Mouse (Mus musculus): ENCODE measurements around the gene Pbrm1. TPM values are rescaled to one million over a fixed set of nuclear protein-coding genes. Genes with fewer than 3 reads are reported as not detected.

Pbrm1 gene
- polyA plus RNA-seq, 1 experiment, result 14.3 TPM

DNA sequence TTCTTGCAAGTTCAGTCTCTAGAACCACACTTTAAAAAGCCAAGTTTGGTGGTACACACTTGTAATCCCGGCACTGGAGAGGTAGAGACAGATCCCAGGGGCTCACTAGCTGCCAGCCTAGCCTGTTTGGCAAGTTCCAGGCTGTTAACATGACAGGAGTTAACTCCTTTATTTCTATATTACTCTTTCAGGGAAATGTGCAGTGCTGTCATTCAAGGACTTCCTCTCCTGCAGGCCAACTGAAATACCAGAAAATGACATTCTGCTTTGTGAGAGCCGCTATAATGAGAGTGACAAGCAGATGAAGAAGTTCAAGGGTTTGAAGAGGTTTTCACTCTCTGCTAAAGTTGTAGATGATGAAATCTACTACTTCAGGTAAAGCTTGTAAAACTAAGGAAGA lies 86.2 kb downstream of the Pbrm1 start:
- Histone ChIP-seq H3ac (ENCODE audit: control insufficient read depth, insufficient read length, low read depth) (no peak overlapping the region), H3K27me3 (ENCODE audit: control insufficient read depth, insufficient read depth, insufficient read length) (no peaks in the 10 kb centered on the region), H3K4me3 (ENCODE audit: insufficient read depth, poor library complexity, severe bottlenecking) (no peak overlapping the region), H3K79me3 (ENCODE audit: low read depth) (peaks cover 1% of the 10 kb centered on the region), H3K36me3 (ENCODE audit: control insufficient read depth, insufficient read depth) (peaks cover 68% of the 10 kb centered on the region), H3K79me2 (ENCODE audit: control insufficient read depth, insufficient read depth) (no peaks in the 10 kb centered on the region)
- TF ChIP-seq MAX (IDR thresholded peaks at IDR 0.05) (no peak), MYOG (IDR thresholded peaks at IDR 0.05; ENCODE audit: control insufficient read depth, extremely low read depth, insufficient read length) (no peak), USF1 (IDR thresholded peaks at IDR 0.05; ENCODE audit: low read depth) (no peak), CEBPB (IDR thresholded peaks at IDR 0.05; ENCODE audit: low read depth) (no peak), FOSL1 (IDR thresholded peaks at IDR 0.05; ENCODE audit: insufficient read depth, low read length, poor library complexity, severe bottlenecking) (no peak), MYOD1 (IDR thresholded peaks at IDR 0.05; ENCODE audit: control insufficient read depth, insufficient read length, low read depth) (no peak), CTCF (IDR thresholded peaks at IDR 0.05; ENCODE audit: control insufficient read depth, insufficient read depth, insufficient read length) (no peak)

DNA sequence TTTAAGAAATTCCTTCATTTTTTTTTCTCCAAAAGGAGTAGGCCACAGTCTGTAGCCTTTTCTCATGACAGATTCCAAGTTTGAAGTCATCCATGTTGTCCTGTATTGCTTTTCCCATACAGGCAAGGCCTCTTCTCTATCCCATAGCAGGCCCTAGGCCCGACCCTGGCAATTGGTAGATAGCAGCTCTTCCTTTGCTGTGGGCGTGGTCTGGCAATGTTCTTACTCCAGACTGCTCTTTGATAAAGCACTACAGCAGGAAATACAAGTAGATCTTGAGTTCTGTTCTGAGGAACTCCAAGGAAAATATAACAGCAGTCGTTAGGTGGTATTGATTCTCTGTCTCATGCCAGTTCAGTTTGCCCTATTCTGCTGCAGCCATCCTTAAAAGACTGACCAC lies 91.7 kb downstream of the Pbrm1 start:
- Histone ChIP-seq H3ac (ENCODE audit: control insufficient read depth, insufficient read length, low read depth) (no peak overlapping the region), H3K36me3 (ENCODE audit: control insufficient read depth, insufficient read depth) (peaks cover 92% of the 10 kb centered on the region), H3K79me3 (ENCODE audit: low read depth) (no peaks in the 10 kb centered on the region), H3K4me3 (ENCODE audit: insufficient read depth, poor library complexity, severe bottlenecking) (no peak overlapping the region), H3K79me2 (ENCODE audit: control insufficient read depth, insufficient read depth) (no peaks in the 10 kb centered on the region), H3K27me3 (ENCODE audit: control insufficient read depth, insufficient read depth, insufficient read length) (no peaks in the 10 kb centered on the region)
- TF ChIP-seq MYOG (IDR thresholded peaks at IDR 0.05; ENCODE audit: control insufficient read depth, extremely low read depth, insufficient read length), result no peak
- no peak for TF ChIP-seq CTCF (IDR thresholded peaks at IDR 0.05; ENCODE audit: control insufficient read depth, insufficient read depth, insufficient read length)
- no peak for TF ChIP-seq USF1 (IDR thresholded peaks at IDR 0.05; ENCODE audit: low read depth)
- no peak for TF ChIP-seq FOSL1 (IDR thresholded peaks at IDR 0.05; ENCODE audit: insufficient read depth, low read length, poor library complexity, severe bottlenecking)
- TF ChIP-seq CEBPB (IDR thresholded peaks at IDR 0.05; ENCODE audit: low read depth), result no peak
- no peak for TF ChIP-seq MAX (IDR thresholded peaks at IDR 0.05)
- TF ChIP-seq MYOD1 (IDR thresholded peaks at IDR 0.05; ENCODE audit: control insufficient read depth, insufficient read length, low read depth), result no peak

DNA sequence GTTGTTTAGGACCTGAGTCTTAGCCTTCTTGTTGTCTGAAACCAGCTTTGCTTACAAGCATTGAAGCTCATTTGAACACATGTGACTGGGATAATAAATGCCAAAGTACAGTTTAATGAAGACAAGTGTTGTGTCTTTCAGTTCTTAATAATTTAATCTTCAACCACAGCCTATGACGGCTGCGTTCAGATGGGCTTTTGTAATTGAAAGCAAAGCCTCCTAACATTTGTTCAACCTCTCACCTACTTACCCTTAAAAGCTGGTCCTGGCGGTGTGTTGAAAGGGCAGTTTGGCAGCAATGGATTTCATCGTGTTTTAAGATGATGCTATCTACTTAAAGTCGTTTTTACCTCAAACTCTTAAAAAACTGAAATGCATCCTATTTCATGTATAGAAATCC lies 93.2 kb downstream of the Pbrm1 start:
- no peak overlapping the region for H3K4me3 ChIP-seq (ENCODE audit: insufficient read depth, poor library complexity, severe bottlenecking)
- TF ChIP-seq MAX (IDR thresholded peaks at IDR 0.05) (no peak), CTCF (IDR thresholded peaks at IDR 0.05; ENCODE audit: control insufficient read depth, insufficient read depth, insufficient read length) (no peak), MYOD1 (IDR thresholded peaks at IDR 0.05; ENCODE audit: control insufficient read depth, insufficient read length, low read depth) (no peak), USF1 (IDR thresholded peaks at IDR 0.05; ENCODE audit: low read depth) (no peak), CEBPB (IDR thresholded peaks at IDR 0.05; ENCODE audit: low read depth) (no peak), FOSL1 (IDR thresholded peaks at IDR 0.05; ENCODE audit: insufficient read depth, low read length, poor library complexity, severe bottlenecking) (no peak), MYOG (IDR thresholded peaks at IDR 0.05; ENCODE audit: control insufficient read depth, extremely low read depth, insufficient read length) (no peak)
- H3K27me3 ChIP-seq (ENCODE audit: control insufficient read depth, insufficient read depth, insufficient read length), result no peaks in the 10 kb centered on the region
- H3ac ChIP-seq (ENCODE audit: control insufficient read depth, insufficient read length, low read depth), result no peak overlapping the region
- peaks cover 92% of the 10 kb centered on the region for H3K36me3 ChIP-seq (ENCODE audit: control insufficient read depth, insufficient read depth)
- no peaks in the 10 kb centered on the region for H3K79me2 ChIP-seq (ENCODE audit: control insufficient read depth, insufficient read depth)
- no peaks in the 10 kb centered on the region for H3K79me3 ChIP-seq (ENCODE audit: low read depth)

DNA sequence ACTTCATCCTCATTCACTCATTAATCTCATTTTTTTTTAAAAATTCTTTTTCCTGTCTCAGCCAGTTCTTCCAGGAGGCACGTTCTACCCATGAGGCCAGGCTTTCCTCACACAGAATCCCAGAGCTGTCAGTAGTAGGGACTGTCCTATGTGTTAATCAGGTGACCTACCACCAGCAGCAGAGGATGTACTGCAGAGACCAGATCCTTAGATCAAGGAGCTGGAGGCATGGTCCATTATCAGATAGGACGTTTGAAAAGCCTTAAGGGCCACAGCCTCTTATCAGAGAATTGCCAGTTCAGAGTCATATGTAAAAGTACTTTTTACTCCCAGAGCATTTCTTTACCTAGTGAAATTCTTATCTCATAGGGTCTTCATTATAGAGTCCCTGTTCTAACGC lies 95.1 kb downstream of the Pbrm1 start:
- Histone ChIP-seq H3ac (ENCODE audit: control insufficient read depth, insufficient read length, low read depth) (no peak overlapping the region), H3K27me3 (ENCODE audit: control insufficient read depth, insufficient read depth, insufficient read length) (no peaks in the 10 kb centered on the region), H3K79me2 (ENCODE audit: control insufficient read depth, insufficient read depth) (no peaks in the 10 kb centered on the region), H3K36me3 (ENCODE audit: control insufficient read depth, insufficient read depth) (peaks cover 95% of the 10 kb centered on the region), H3K79me3 (ENCODE audit: low read depth) (no peaks in the 10 kb centered on the region), H3K4me3 (ENCODE audit: insufficient read depth, poor library complexity, severe bottlenecking) (no peak overlapping the region)
- no peak for TF ChIP-seq MYOD1 (IDR thresholded peaks at IDR 0.05; ENCODE audit: control insufficient read depth, insufficient read length, low read depth)
- no peak for TF ChIP-seq MAX (IDR thresholded peaks at IDR 0.05)
- no peak for TF ChIP-seq CEBPB (IDR thresholded peaks at IDR 0.05; ENCODE audit: low read depth)
- TF ChIP-seq FOSL1 (IDR thresholded peaks at IDR 0.05; ENCODE audit: insufficient read depth, low read length, poor library complexity, severe bottlenecking), result no peak
- TF ChIP-seq CTCF (IDR thresholded peaks at IDR 0.05; ENCODE audit: control insufficient read depth, insufficient read depth, insufficient read length), result no peak
- TF ChIP-seq MYOG (IDR thresholded peaks at IDR 0.05; ENCODE audit: control insufficient read depth, extremely low read depth, insufficient read length), result no peak
- TF ChIP-seq USF1 (IDR thresholded peaks at IDR 0.05; ENCODE audit: low read depth), result no peak

DNA sequence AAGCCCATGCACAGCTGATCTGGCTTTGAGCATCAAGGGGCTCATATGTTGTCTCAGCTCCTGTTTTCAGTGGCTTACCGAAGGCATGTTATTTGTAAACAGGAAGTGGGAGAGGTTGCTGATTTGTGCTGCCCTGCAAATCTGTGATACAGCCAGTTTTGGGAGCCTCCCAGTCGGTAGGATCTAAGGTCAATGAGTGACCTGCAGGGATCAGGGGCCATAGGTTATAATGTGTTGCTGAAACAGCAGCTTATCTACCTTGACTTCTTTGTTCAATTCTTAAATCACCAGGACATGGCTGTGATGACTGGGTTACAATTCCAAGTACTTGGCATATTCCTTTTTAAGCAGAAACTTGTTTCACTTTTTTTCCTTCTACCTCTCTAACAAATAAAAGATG lies 96.6 kb downstream of the Pbrm1 start:
- Histone ChIP-seq H3K4me3 (ENCODE audit: insufficient read depth, poor library complexity, severe bottlenecking) (no peak overlapping the region), H3K79me3 (ENCODE audit: low read depth) (no peaks in the 10 kb centered on the region), H3ac (ENCODE audit: control insufficient read depth, insufficient read length, low read depth) (no peak overlapping the region), H3K27me3 (ENCODE audit: control insufficient read depth, insufficient read depth, insufficient read length) (no peaks in the 10 kb centered on the region), H3K36me3 (ENCODE audit: control insufficient read depth, insufficient read depth) (peaks cover 93% of the 10 kb centered on the region), H3K79me2 (ENCODE audit: control insufficient read depth, insufficient read depth) (no peaks in the 10 kb centered on the region)
- TF ChIP-seq MYOG (IDR thresholded peaks at IDR 0.05; ENCODE audit: control insufficient read depth, extremely low read depth, insufficient read length), result no peak
- TF ChIP-seq CEBPB (IDR thresholded peaks at IDR 0.05; ENCODE audit: low read depth), result no peak
- no peak for TF ChIP-seq MAX (IDR thresholded peaks at IDR 0.05)
- TF ChIP-seq CTCF (IDR thresholded peaks at IDR 0.05; ENCODE audit: control insufficient read depth, insufficient read depth, insufficient read length), result no peak
- no peak for TF ChIP-seq MYOD1 (IDR thresholded peaks at IDR 0.05; ENCODE audit: control insufficient read depth, insufficient read length, low read depth)
- TF ChIP-seq FOSL1 (IDR thresholded peaks at IDR 0.05; ENCODE audit: insufficient read depth, low read length, poor library complexity, severe bottlenecking), result no peak
- TF ChIP-seq USF1 (IDR thresholded peaks at IDR 0.05; ENCODE audit: low read depth), result no peak
